Mouse (Mus musculus): Measurements from ENCODE around the gene Eif3g. TPM values are rescaled to one million over a fixed set of nuclear protein-coding genes. Genes with fewer than 3 reads are reported as not detected.

Eif3g gene
- total RNA-seq, 2 experiments from 2014 or later, result 177 TPM

DNA sequence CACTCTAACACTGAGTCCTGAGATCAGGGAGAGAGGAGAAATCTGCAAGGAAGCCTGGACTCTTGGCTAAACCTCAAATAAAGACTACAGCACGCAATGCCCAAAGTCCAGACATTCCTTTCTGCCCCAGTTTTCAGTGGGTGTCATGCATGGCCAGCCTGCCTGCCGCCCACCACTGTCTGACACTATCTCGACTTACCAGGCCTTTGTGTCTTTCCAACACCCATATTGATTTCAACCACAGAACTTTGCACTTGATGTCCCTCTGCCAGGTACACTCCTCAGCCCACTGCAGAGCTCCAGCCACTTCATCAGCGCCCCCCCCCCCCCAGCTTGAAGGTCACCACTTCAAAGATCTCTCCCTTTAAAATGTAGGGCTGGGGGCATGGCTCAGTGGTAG is 36.2 kb downstream of the Eif3g start:
- no peak for DNase-seq (ENCODE audit: low spot score in 2 of 2)

DNA sequence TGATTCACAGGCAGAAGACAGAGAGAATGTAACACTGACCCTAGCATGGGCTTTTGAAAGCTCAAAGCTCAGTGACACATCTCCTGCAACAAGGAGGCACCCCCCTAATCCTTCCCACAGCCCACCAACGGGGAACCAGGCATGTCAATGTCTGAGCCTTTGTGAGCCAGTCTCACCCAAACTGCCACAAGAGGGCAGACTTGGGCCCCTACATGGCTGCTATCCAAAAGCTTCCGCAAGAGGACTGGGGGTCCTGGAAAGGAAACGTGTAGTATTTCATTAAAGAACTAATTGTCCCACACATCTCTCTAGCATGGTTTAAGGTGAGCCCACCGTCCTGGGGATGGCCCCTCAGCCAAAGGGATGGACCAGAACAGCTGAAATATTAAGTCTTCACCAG is 36.6 kb downstream of the Eif3g start:
- no peak for DNase-seq (ENCODE audit: low spot score in 2 of 2)

DNA sequence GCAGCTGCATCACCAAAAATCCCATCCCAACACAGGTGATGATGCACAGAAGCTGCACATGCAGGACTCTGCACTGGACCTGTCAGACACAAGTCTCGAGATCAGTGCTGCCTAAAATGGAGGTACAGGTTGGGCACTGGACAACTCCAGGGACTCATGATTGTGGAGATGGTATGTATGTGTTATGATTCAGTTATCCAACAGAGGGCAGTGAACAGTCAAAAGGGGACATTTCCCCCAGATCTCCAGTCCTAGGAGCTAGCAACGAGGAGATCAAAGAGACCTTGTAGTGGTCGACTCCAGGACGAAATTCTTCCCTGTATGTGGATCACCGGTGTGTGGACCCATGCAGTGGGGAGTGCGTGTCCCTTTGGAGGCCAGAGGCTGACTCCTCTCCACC is 38.5 kb downstream of the Eif3g start:
- DNase-seq (ENCODE audit: low spot score in 2 of 2), result no peak

DNA sequence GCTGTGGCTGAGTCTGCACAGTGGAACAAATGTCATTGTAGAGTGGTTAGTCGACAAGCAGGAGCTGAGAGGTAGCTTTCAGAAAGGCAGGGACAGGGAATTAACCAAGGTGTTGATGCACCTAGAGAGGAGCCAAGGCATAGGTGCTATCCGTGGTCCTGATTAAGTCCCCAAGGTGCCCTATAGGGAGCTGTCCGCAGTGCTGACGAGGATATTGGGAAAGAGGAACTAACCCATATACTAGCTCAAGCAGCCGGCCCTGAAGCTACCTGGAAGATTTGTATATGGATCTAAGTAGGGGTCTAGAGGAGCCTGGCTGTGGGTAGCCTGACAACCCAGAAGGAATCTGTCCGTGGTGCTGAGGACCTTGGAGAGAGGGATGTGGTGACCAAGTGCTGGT is 41.3 kb downstream of the Eif3g start:
- DNase-seq (ENCODE audit: low spot score in 2 of 2), result no peak

DNA sequence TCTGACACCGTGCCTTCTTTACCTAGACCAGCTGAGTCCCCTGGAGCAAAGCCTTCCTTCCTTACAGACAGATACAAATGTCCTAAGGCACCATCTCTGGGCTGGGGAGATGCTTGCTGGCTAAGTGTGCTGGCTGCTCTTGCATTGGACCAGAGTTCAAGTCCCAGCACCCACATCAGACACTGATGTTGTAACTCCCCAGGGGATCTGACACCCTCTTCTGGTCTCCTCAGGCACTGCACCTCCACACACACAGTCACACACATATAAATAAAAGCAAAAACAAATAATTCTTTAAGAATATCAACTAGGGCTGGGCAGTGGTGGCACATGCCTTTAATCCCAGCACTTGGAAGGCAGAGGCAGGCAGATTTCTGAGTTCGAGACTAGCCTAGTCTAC is 48.2 kb downstream of the Eif3g start:
- no peak for DNase-seq (ENCODE audit: low spot score in 2 of 2)

Small RNAs within 50 kb of the gene (microRNA-seq; reads per million reads assigned to microRNA genes)
- 2.4 reads per million for gene Mir7081

Other genes starting within 250 kb of the Eif3g start
- gene Pin1, start 246.5 kb downstream of the Eif3g start, total RNA-seq (2021), result 10 to 100 TPM; 23.4 to 23.6 TPM
- 1 to 10 TPM; 6.5 to 8.5 TPM for gene Olfm2, start 152.3 kb downstream of the Eif3g start, total RNA-seq (2021)
- gene Col5a3, start 83.6 kb downstream of the Eif3g start, total RNA-seq (2021), result 100 to 1,000 TPM; 233 TPM
- not detected for gene Rdh8, start 80.1 kb downstream of the Eif3g start, total RNA-seq (2021)
- gene A230050P20Rik, start 30.0 kb downstream of the Eif3g start, total RNA-seq (2021), result 10 to 100 TPM; 34.4 to 43.7 TPM
- gene Angptl6, start 18.9 kb downstream of the Eif3g start, total RNA-seq (2021), result 1 to 10 TPM; 2.7 to 3.2 TPM
- 10 to 100 TPM; 47.4 to 53.4 TPM for gene Ppan, start 10.4 kb downstream of the Eif3g start, total RNA-seq (2021)
- 10 to 100 TPM; 71.8 to 89.6 TPM for gene Dnmt1, start 61.3 kb upstream of the Eif3g start, total RNA-seq (2021)
- gene S1pr2, start 78.2 kb upstream of the Eif3g start, total RNA-seq (2021), result 10 to 100 TPM; 12.2 to 17.0 TPM
- 10 to 100 TPM; 96.9 to 97.0 TPM for gene Mrpl4, start 104.1 kb upstream of the Eif3g start, total RNA-seq (2021)
- 10 to 100 TPM in 1 of 2 experiments, 1 to 10 TPM in 1; 10.0 to 11.7 TPM for gene Icam1, start 117.4 kb upstream of the Eif3g start, total RNA-seq (2021)
- gene Icam4, start 130.8 kb upstream of the Eif3g start, total RNA-seq (2021), result 1 to 10 TPM; 3.8 to 4.5 TPM
- 1 to 10 TPM in 1 of 2 experiments, under 1 TPM in 1; 0.81 to 1.3 TPM for gene Icam5, start 133.4 kb upstream of the Eif3g start, total RNA-seq (2021)
- gene Zglp1, start 168.5 kb upstream of the Eif3g start, total RNA-seq (2021), result not detected
- under 1 TPM in 1 of 2 experiments, not detected in 1; 0.64 TPM for gene Gm49373, start 174.5 kb upstream of the Eif3g start, total RNA-seq (2021)
- 10 to 100 TPM; 32.9 to 37.7 TPM for gene Fdx1l, start 175.0 kb upstream of the Eif3g start, total RNA-seq (2021)
- gene Gm38431, start 193.4 kb upstream of the Eif3g start, total RNA-seq (2021), result 1 to 10 TPM; 3.1 to 3.9 TPM
- 10 to 100 TPM; 67.0 to 68.4 TPM for gene Raver1, start 193.4 kb upstream of the Eif3g start, total RNA-seq (2021)
- gene Tyk2, start 232.6 kb upstream of the Eif3g start, total RNA-seq (2021), result 10 to 100 TPM; 18.9 to 19.2 TPM